Mouse (Mus musculus) Patski (cell line): ENCODE data around the gene Rtf1. TPM values are rescaled to one million over a fixed set of nuclear protein-coding genes. Genes with fewer than 3 reads are reported as not detected.
A peak's percentile ranks its signal among the peaks of the same experiment; 100 is the strongest.
"Not testable (repeated sequence)": the region's sequence is repeated elsewhere in the genome, so short reads cannot be mapped to it uniquely, and the experiment has no call there.

Experiments
- ATAC-seq: fragments of 100-300 bp; one replicate; pipeline ENCODE4 v1.8.0; 2021
- CTCF ChIA-PET: fragments of 350-600 bp; sonication (Branson Sonifier 250); formaldehyde crosslinking; loops from one replicate; lab custom pipeline; 2022; ENCODE audit warnings: inconsistent platforms; lab: Charles Lee
- POLR2A ChIA-PET: fragments of 350-600 bp; sonication (Branson Sonifier 250); formaldehyde crosslinking; loops from one replicate; lab custom pipeline; 2022; ENCODE audit warnings: antibody characterized with exemption, inconsistent platforms; lab: Charles Lee
- DNase-seq: peaks from one replicate; pipeline ENCODE4 v3.0.0-alpha.2; 2011; ENCODE audit warnings: low read depth, low spot score
- H3K27me3 ChIP-seq: fragments of 371-371 bp; one replicate; pipeline ENCODE4 v1.5.1; 2021
- CTCF ChIP-seq: fragments of 100-300 bp; IDR thresholded peaks from one replicate; pipeline ENCODE4 v1.5.1; 2021
- in situ Hi-C: fragments of 300-500 bp; cut with MboI; formaldehyde crosslinking; loops from 3 replicates; pipeline ENCODE4 v1.11.1; 2018; ENCODE audit warnings: low pct_unique_long_range_greater_than_20kb, mixed read lengths
- polyA plus RNA-seq: library from polyadenylated mRNA; unstranded; gene quantifications from one replicate; pipeline ENCODE4 v1.2.3, GENCODE M21; 2021

The Rtf1 gene
- polyA plus RNA-seq, 1 experiment from 2014 or later: 36.0 TPM

GRCm38 (mm10) chr2:119683706-119684105, 8.8 kb downstream of the Rtf1 start:
- ChIA-PET POLR2A (no interaction called here), CTCF (no interaction called here)
- in situ Hi-C loops: no loop called here
- TF ChIP-seq CTCF: no peak
- H3K27me3 ChIP-seq: no peaks in the 10 kb centered on the region
- DNase-seq (no peak), ATAC-seq (no peak)

GRCm38 (mm10) chr2:119692003-119692701, 17.3 kb downstream of the Rtf1 start:
- no peaks in the 10 kb centered on the region for H3K27me3 ChIP-seq
- ATAC-seq (no peak), DNase-seq (no peak)
- in situ Hi-C loops: no loop called here
- POLR2A ChIA-PET: interaction anchor here (0.6 kb wide), 1 partner anchor 999 kb away, joined by 3 read pairs; no protein-coding TSS in a partner anchor
- TF ChIP-seq CTCF: peak; percentile 54
- CTCF ChIA-PET: interaction anchor here (0.9 to 2.1 kb wide), 2 partner anchors 22 to 36 kb away, joined by 3 to 6 read pairs; no protein-coding TSS in a partner anchor

- H3K27me3 ChIP-seq: no peaks in the 10 kb centered on the region
- CTCF ChIA-PET: interaction anchor here (1.2 to 1.5 kb wide), 2 partner anchors 11 to 13 kb away, joined by 3 read pairs; no protein-coding TSS in a partner anchor
- TF ChIP-seq CTCF: no peak
- DNase-seq (no peak), ATAC-seq (no peak)
- in situ Hi-C loops: no loop called here
- POLR2A ChIA-PET: no interaction called here
These were observed 20.0 kb downstream of the Rtf1 start for GRCm38 (mm10) chr2:119694826-119695225.

GRCm38 (mm10) chr2:119696111-119696510, 21.2 kb downstream of the Rtf1 start:
- H3K27me3 ChIP-seq: no peaks in the 10 kb centered on the region
- in situ Hi-C loops: no loop called here
- DNase-seq: no peak
- ChIA-PET CTCF (interaction anchor here (0.7 to 1.5 kb wide), 3 partner anchors 9 to 18 kb away, joined by 3 read pairs; no protein-coding TSS in a partner anchor), POLR2A (no interaction called here)
- no peak for TF ChIP-seq CTCF
- no peak for ATAC-seq

GRCm38 (mm10) chr2:119698472-119698871, 23.6 kb downstream of the Rtf1 start:
- ATAC-seq (no peak), DNase-seq (no peak)
- POLR2A ChIA-PET: no interaction called here
- TF ChIP-seq CTCF: no peak
- CTCF ChIA-PET: no interaction called here
- in situ Hi-C loops: no loop called here
- no peaks in the 10 kb centered on the region for H3K27me3 ChIP-seq

GRCm38 (mm10) chr2:119699962-119700361, 25.1 kb downstream of the Rtf1 start:
- ChIA-PET POLR2A (no interaction called here), CTCF (no interaction called here)
- DNase-seq: no peak
- ATAC-seq: no peak
- in situ Hi-C loops: no loop called here
- no peaks in the 10 kb centered on the region for H3K27me3 ChIP-seq
- TF ChIP-seq CTCF: no peak

GRCm38 (mm10) chr2:119703171-119703570, 28.3 kb downstream of the Rtf1 start:
- POLR2A ChIA-PET: interaction anchor here (0.6 to 1.0 kb wide), 3 partner anchors 15 to 22 kb away, joined by 3 to 7 read pairs (median 4); no protein-coding TSS in a partner anchor
- no peak for TF ChIP-seq CTCF

GRCm38 (mm10) chr2:119707676-119708075, 32.8 kb downstream of the Rtf1 start:
- in situ Hi-C loops: no loop called here
- DNase-seq: no peak

More at GRCm38 (mm10) chr2:119703171-119703570, 28.3 kb downstream of the Rtf1 start:
- no peaks in the 10 kb centered on the region for H3K27me3 ChIP-seq
- ATAC-seq: no peak
- DNase-seq: no peak
- in situ Hi-C loops: no loop called here
- CTCF ChIA-PET: no interaction called here

GRCm38 (mm10) chr2:119710011-119710410, 35.1 kb downstream of the Rtf1 start:
- CTCF ChIA-PET: no interaction called here
- POLR2A ChIA-PET: no interaction called here
- no peak for TF ChIP-seq CTCF
- no peak for DNase-seq
- no peaks in the 10 kb centered on the region for H3K27me3 ChIP-seq
- in situ Hi-C loops: no loop called here
- ATAC-seq: no peak

More at GRCm38 (mm10) chr2:119707676-119708075, 32.8 kb downstream of the Rtf1 start:
- no peak for TF ChIP-seq CTCF
- ChIA-PET POLR2A (no interaction called here), CTCF (interaction anchor here (1.2 kb wide), 1 partner anchor 12 kb away, joined by 3 read pairs; no protein-coding TSS in a partner anchor)
- H3K27me3 ChIP-seq: no peaks in the 10 kb centered on the region
- ATAC-seq: no peak

- POLR2A ChIA-PET, ATAC-seq, H3K27me3 ChIP-seq, DNase-seq, in situ Hi-C loops: not testable (repeated sequence)
- CTCF ChIA-PET: interaction anchor here (1.2 kb wide), 1 partner anchor 11 kb away, joined by 3 read pairs; no protein-coding TSS in a partner anchor
These were observed 41.0 kb downstream of the Rtf1 start for GRCm38 (mm10) chr2:119715868-119716267.

GRCm38 (mm10) chr2:119721070-119721469, 46.2 kb downstream of the Rtf1 start:
- no peaks in the 10 kb centered on the region for H3K27me3 ChIP-seq
- no peak for TF ChIP-seq CTCF
- ChIA-PET POLR2A (no interaction called here), CTCF (no interaction called here)
- in situ Hi-C loops: no loop called here
- no peak for ATAC-seq
- DNase-seq: no peak
